Mouse (Mus musculus): ENCODE measurements at regions not wholly inside any gene's neighbourhood (a gene's known extent, or its start where the extent isn't known, plus 50 kb on each side); places are given as distances from the start of the nearest gene placed in this dataset.

DNA sequence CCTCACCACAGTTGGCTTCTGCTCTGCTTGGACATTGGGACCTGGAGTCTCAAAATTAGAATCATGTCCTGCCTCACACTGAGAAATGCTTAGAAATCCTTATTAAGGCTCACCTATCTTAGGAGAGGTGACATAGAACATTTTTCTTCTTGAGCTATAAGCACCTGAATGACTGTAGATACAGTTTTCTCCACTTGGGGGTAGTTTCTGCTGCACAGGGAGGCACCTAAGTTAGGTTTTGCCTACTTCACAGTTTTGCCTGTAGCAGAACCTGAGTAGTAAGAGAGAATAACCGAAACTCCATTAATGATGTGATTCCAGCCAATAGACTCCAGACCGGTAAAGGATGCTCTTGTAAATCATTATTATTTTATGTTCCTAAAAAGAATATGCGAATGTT, 624.3 kb upstream of the Nrp1 start:
- no peak for TF ChIP-seq CTCF (IDR thresholded peaks at IDR 0.05; ENCODE audit: extremely low read depth, insufficient read depth, insufficient read length, insufficient replicate concordance)
- TF ChIP-seq POLR2A (IDR thresholded peaks at IDR 0.05; ENCODE audit: low read depth, low read length) = no peak
